Mouse (Mus musculus) CH12.LX (cell line): Measurements from ENCODE around the gene Mtfr2.

ENCODE experiments used
- CTCF ChIP-seq, 2 experiments: IDR thresholded peaks in 1 of 2; conservative IDR thresholded peaks in 1 of 2; 2 replicates each; pipeline ENCODE4 v1.5.1; 2011 to 2012; ENCODE audit warnings: low read depth in 2 of 2, low read length in 2 of 2, improper control_type of control experiment in 1 of 2, inconsistent platforms in 1 of 2, mild to moderate bottlenecking in 1 of 2, moderate library complexity in 1 of 2
- E2F4 ChIP-seq: IDR thresholded peaks from 2 replicates; pipeline ENCODE4 v1.6.1; 2011; ENCODE audit warnings: low read depth, low read length, improper control_type of control experiment; ENCODE audit not compliant: insufficient replicate concordance
- KAT2A ChIP-seq: IDR thresholded peaks from 2 replicates; pipeline ENCODE4 v1.6.1; 2012; ENCODE audit warnings: low read length, improper control_type of control experiment, inconsistent platforms; ENCODE audit not compliant: insufficient replicate concordance
- MAX ChIP-seq: IDR thresholded peaks from 2 replicates; pipeline ENCODE4 v1.6.1; 2011; ENCODE audit warnings: low read length, improper control_type of control experiment
- RCOR1 ChIP-seq: conservative IDR thresholded peaks from 2 replicates; pipeline ENCODE4 v1.6.1; 2012; ENCODE audit warnings: low read depth, mild to moderate bottlenecking, inconsistent platforms, low read length, improper control_type of control experiment

DNA sequence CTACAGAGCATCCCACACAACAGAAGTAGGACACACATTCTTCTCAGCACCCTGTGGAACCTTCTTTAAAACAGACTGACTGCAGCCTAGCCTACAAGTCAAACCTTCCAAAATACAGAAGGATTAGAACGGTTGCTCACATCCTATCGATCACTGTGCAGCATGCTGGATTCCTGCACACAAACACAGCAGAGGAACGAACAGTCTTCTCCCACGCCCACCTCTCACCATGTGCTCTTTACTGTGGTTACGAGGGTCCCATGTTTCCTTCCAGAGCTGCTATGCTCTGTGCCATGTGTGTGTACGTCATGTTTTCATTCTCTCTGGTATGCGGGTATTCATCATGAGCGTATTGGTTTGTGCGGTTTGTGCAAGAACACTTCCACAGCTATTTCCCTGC is 30.1 kb downstream of the Mtfr2 start:
- TF ChIP-seq E2F4 = no peak
- no peak for TF ChIP-seq MAX
- no peak for TF ChIP-seq CTCF (conservative IDR thresholded peaks at IDR 0.05 in 1 of 2, IDR thresholded peaks at IDR 0.05 in 1 of 2; ENCODE audit: low read depth in 2 of 2, low read length in 2 of 2)
- TF ChIP-seq RCOR1 = no peak
- TF ChIP-seq KAT2A = no peak
